ENCODE assay signal across 12 mouse cellular contexts in genomic region chr1:180911138-180911537, GRCm38 (mm10). TPM values are rescaled to one million over a fixed set of nuclear protein-coding genes. Genes with fewer than 3 reads are reported as not detected.
DNase-seq lines count a peak whose midpoint lies in the region; ATAC-seq and TF ChIP-seq lines count a peak whose summit lies in the region.
"Had no signal": no experiment of that assay in that cellular context is flagged by ENCODE, and none has a peak within 500 bp of the region (broad histone marks: within the 10 kb centered on the region; RNA-seq: fewer than 3 reads in every experiment).

No protein-coding gene starts in this region.

- no peaks in the 10 kb centered on the region for H3K27me3 ChIP-seq in embryonic facial prominence, embryonic 12.5 days
- no peaks in the 10 kb centered on the region for H3K27me3 ChIP-seq in limb, embryonic 15.5 days
- H3K27me3 ChIP-seq in forebrain, embryonic 13.5 days, result no peaks in the 10 kb centered on the region
- H3K27me3 ChIP-seq: neural tube, embryonic 12.5 days had no signal

- no peaks in the 10 kb centered on the region for H3K9me3 ChIP-seq in embryonic facial prominence, embryonic 12.5 days
- H3K9me3 ChIP-seq in limb, embryonic 15.5 days, result no peaks in the 10 kb centered on the region
- no peaks in the 10 kb centered on the region for H3K9me3 ChIP-seq in forebrain, embryonic 13.5 days (replicated peaks)
- H3K9me3 ChIP-seq: neural tube, embryonic 12.5 days had no signal

- WGBS in embryonic facial prominence, embryonic 12.5 days, result 41% methylated on average over 8 of the region's 8 CpGs
- 37% methylated on average over 8 of the region's 8 CpGs for WGBS in limb, embryonic 15.5 days
- 58% methylated on average over 8 of the region's 8 CpGs for WGBS in forebrain, embryonic 13.5 days

- H3K4me1 ChIP-seq in embryonic facial prominence, embryonic 12.5 days, result peaks cover 25% of the 10 kb centered on the region
- peaks cover 34% of the 10 kb centered on the region for H3K4me1 ChIP-seq in limb, embryonic 15.5 days
- H3K4me1 ChIP-seq in forebrain, embryonic 13.5 days, result peaks cover 9% of the 10 kb centered on the region

- H3K4me2 ChIP-seq in embryonic facial prominence, embryonic 12.5 days (replicated peaks), result peak overlapping the region; percentile 19; the same call in 1 of the 2 replicates
- peak overlapping the region; percentile 41 for H3K4me2 ChIP-seq in limb, embryonic 15.5 days
- no peak overlapping the region for H3K4me2 ChIP-seq in forebrain, embryonic 13.5 days
- H3K4me2 ChIP-seq: neural tube, embryonic 12.5 days had no signal

- H3K27ac ChIP-seq in gastrocnemius, adult 2 months, result no peak overlapping the region
- no peak overlapping the region for H3K27ac ChIP-seq in embryonic facial prominence, embryonic 12.5 days
- peak overlapping the region; percentile 77 for H3K27ac ChIP-seq in limb, embryonic 15.5 days
- no peak overlapping the region for H3K27ac ChIP-seq in forebrain, embryonic 13.5 days
- H3K27ac ChIP-seq: neural tube, embryonic 12.5 days had no signal

- ATAC-seq in embryonic facial prominence, embryonic 12.5 days (ENCODE audit: insufficient number of reproducible peaks, insufficient read depth, low FRiP score, low TSS enrichment), result no peak
- ATAC-seq in limb, embryonic 15.5 days (ENCODE audit: insufficient number of reproducible peaks, low FRiP score, low TSS enrichment, low read depth), result no peak
- no peak for ATAC-seq in forebrain, embryonic 13.5 days

- H3K9ac ChIP-seq in embryonic facial prominence, embryonic 12.5 days, result no peak overlapping the region
- no peak overlapping the region for H3K9ac ChIP-seq in limb, embryonic 15.5 days
- H3K9ac ChIP-seq in forebrain, embryonic 13.5 days, result no peak overlapping the region
- H3K9ac ChIP-seq: neural tube, embryonic 12.5 days had no signal

- peaks cover 30% of the 10 kb centered on the region for H3K36me3 ChIP-seq in embryonic facial prominence, embryonic 12.5 days
- H3K36me3 ChIP-seq in limb, embryonic 15.5 days, result peaks cover 35% of the 10 kb centered on the region
- peaks cover 32% of the 10 kb centered on the region for H3K36me3 ChIP-seq in forebrain, embryonic 13.5 days (ENCODE audit: poor library complexity, severe bottlenecking)

- H3K4me3 ChIP-seq in gastrocnemius, adult 2 months, result no peak overlapping the region
- no peak overlapping the region for H3K4me3 ChIP-seq in embryonic facial prominence, embryonic 12.5 days
- H3K4me3 ChIP-seq in limb, embryonic 15.5 days, result no peak overlapping the region
- H3K4me3 ChIP-seq in forebrain, embryonic 13.5 days, result no peak overlapping the region
- H3K4me3 ChIP-seq: neural tube, embryonic 12.5 days had no signal

- peak; percentile 44 for TF ChIP-seq CTCF in gastrocnemius, adult 2 months (IDR thresholded peaks at IDR 0.05)

- no peak for DNase-seq in gastrocnemius, adult 2 months
- no peak for DNase-seq in gastrocnemius, postnatal 14 days
- peak; percentile 53 for DNase-seq in 3T3-L1 (ENCODE audit: low read depth, low spot score)
- DNase-seq in urinary bladder, postnatal 14 days (ENCODE audit: low spot score), result no peak
- no peak for DNase-seq in B cell, adult 2 months
- DNase-seq: thymus, adult 2 months had no signal

- intact Hi-C loops in gastrocnemius, adult 2 months (cut with DNase I), result no loop called here
- intact Hi-C loops in gastrocnemius, postnatal 14 days (cut with DNase I; ENCODE audit: low total_unique reads), result no loop called here

RNA-seq across cellular contexts. Expression of gene Pycr2, which starts 7.0 kb away (rescaled TPM):
- 10 to 100 TPM; 10.3 to 11.7 TPM for total RNA-seq in gastrocnemius, adult 2 months (2021)
- 10 to 100 TPM; 18.3 to 18.4 TPM for total RNA-seq in gastrocnemius, postnatal 14 days (2021)
- 110 and 112 TPM in 2 replicates for polyA plus RNA-seq in embryonic facial prominence, embryonic 12.5 days (2016; fragmentation: Nextera tagmentation; extraction: Ambion mirVana)
- 93.9 and 102 TPM in 2 replicates for polyA plus RNA-seq in limb, embryonic 15.5 days (2015; fragmentation: Nextera tagmentation; extraction: Ambion mirVana)
- 90.6 and 101 TPM in 2 replicates for polyA plus RNA-seq in forebrain, embryonic 13.5 days (2015; fragmentation: Nextera tagmentation; extraction: Ambion mirVana)

RNA-seq across cellular contexts. Expression of gene Lefty2, which starts 18.2 kb away (rescaled TPM):
- not detected for total RNA-seq in gastrocnemius, adult 2 months (2021)
- total RNA-seq in gastrocnemius, postnatal 14 days (2021), result not detected
- polyA plus RNA-seq in embryonic facial prominence, embryonic 12.5 days (2016; fragmentation: Nextera tagmentation; extraction: Ambion mirVana), result 0.22 and 0.67 TPM in 2 replicates
- 0.28 TPM in 1 of 2 replicates, not detected in the other for polyA plus RNA-seq in limb, embryonic 15.5 days (2015; fragmentation: Nextera tagmentation; extraction: Ambion mirVana)
- 0.41 and 0.94 TPM in 2 replicates for polyA plus RNA-seq in forebrain, embryonic 13.5 days (2015; fragmentation: Nextera tagmentation; extraction: Ambion mirVana)
- polyA plus RNA-seq: CD4-positive, CD25-positive, alpha-beta regulatory T cell, adult 4 months; large intestine, adult 2 months; neural tube, embryonic 12.5 days had no signal

RNA-seq across cellular contexts. Expression of gene Lefty1, which starts 23.7 kb away (rescaled TPM):
- under 1 TPM; 0.22 to 0.33 TPM for total RNA-seq in gastrocnemius, adult 2 months (2021)
- total RNA-seq in gastrocnemius, postnatal 14 days (2021), result under 1 TPM; 0.44 to 0.53 TPM
- 1.2 and 2.4 TPM in 2 replicates for polyA plus RNA-seq in embryonic facial prominence, embryonic 12.5 days (2016; fragmentation: Nextera tagmentation; extraction: Ambion mirVana)
- polyA plus RNA-seq in limb, embryonic 15.5 days (2015; fragmentation: Nextera tagmentation; extraction: Ambion mirVana), result 3.8 and 4.0 TPM in 2 replicates
- not detected in 2 replicates for polyA plus RNA-seq in forebrain, embryonic 13.5 days (2015; fragmentation: Nextera tagmentation; extraction: Ambion mirVana)
- polyA plus RNA-seq: CD4-positive, CD25-positive, alpha-beta regulatory T cell, adult 4 months had no signal

RNA-seq across cellular contexts. Expression of gene Tmem63a, which starts 31.0 kb away (rescaled TPM):
- 10 to 100 TPM; 13.9 to 14.5 TPM for total RNA-seq in gastrocnemius, adult 2 months (2021)
- total RNA-seq in gastrocnemius, postnatal 14 days (2021), result 10 to 100 TPM; 11.9 to 12.5 TPM
- 8.8 and 8.9 TPM in 2 replicates for polyA plus RNA-seq in embryonic facial prominence, embryonic 12.5 days (2016; fragmentation: Nextera tagmentation; extraction: Ambion mirVana)
- polyA plus RNA-seq in limb, embryonic 15.5 days (2015; fragmentation: Nextera tagmentation; extraction: Ambion mirVana), result 26.9 and 28.2 TPM in 2 replicates
- polyA plus RNA-seq in forebrain, embryonic 13.5 days (2015; fragmentation: Nextera tagmentation; extraction: Ambion mirVana), result 0.88 and 1.4 TPM in 2 replicates
